Mouse (Mus musculus) embryonic facial prominence, embryonic 11.5 days (tissue): ENCODE data around the gene Cyfip2. TPM values are rescaled to one million over a fixed set of nuclear protein-coding genes. Genes with fewer than 3 reads are reported as not detected.

Experiments used
- ATAC-seq: fragments of 200-750 bp; cut with Nextera tagmentation; replicated peaks from 2 replicates; pipeline ENCODE4 v1.8.0; 2017; ENCODE audit warnings: low read depth; ENCODE audit not compliant: insufficient number of reproducible peaks, low FRiP score, low TSS enrichment
- DNase-seq: peaks from one replicate; pipeline ENCODE4 v3.0.0-alpha.2; 2015; ENCODE audit warnings: low spot score
- H3K27ac ChIP-seq: fragments of 300-500 bp; sonication (generic); replicated peaks from 2 replicates; pipeline ENCODE4 v1.5.1; 2014; ENCODE audit warnings: mild to moderate bottlenecking, low read depth, low read length, control low read depth
- H3K27me3 ChIP-seq: fragments of 300-500 bp; sonication (generic); 2 replicates; pipeline ENCODE4 v1.6.1; 2014; ENCODE audit warnings: mild to moderate bottlenecking, low read length, moderate library complexity, mixed read lengths; ENCODE audit not compliant: control insufficient read depth, insufficient read depth
- H3K36me3 ChIP-seq: fragments of 300-500 bp; sonication (generic); replicated peaks from 2 replicates; pipeline ENCODE4 v1.6.1; 2014; ENCODE audit warnings: low read depth, mild to moderate bottlenecking, low read length, moderate library complexity, mixed read lengths; ENCODE audit not compliant: control insufficient read depth, insufficient read depth
- H3K4me1 ChIP-seq: fragments of 300-500 bp; sonication (generic); 2 replicates; pipeline ENCODE4 v1.6.1; 2014; ENCODE audit warnings: low read length, mixed read lengths; ENCODE audit not compliant: control insufficient read depth, insufficient read depth
- H3K4me2 ChIP-seq: fragments of 300-500 bp; sonication (generic); 2 replicates; pipeline ENCODE4 v1.6.1; 2014; ENCODE audit warnings: low read depth, mild to moderate bottlenecking, control low read depth, low read length, moderate library complexity
- H3K4me3 ChIP-seq: fragments of 300-500 bp; sonication (generic); 2 replicates; pipeline ENCODE4 v1.5.1; 2014; ENCODE audit warnings: low read depth, low read length, control low read depth
- H3K9ac ChIP-seq: fragments of 300-500 bp; sonication (generic); replicated peaks from 2 replicates; pipeline ENCODE4 v1.6.1; 2014; ENCODE audit warnings: mild to moderate bottlenecking, control low read depth, low read length
- H3K9me3 ChIP-seq: fragments of 300-500 bp; sonication (generic); replicated peaks from 2 replicates; pipeline ENCODE4 v1.6.1; 2016; ENCODE audit warnings: mild to moderate bottlenecking, low read length, inconsistent platforms, mixed read lengths; ENCODE audit not compliant: control insufficient read depth
- WGBS: fragments of 180-500 bp; shearing (Covaris S2); extraction: QIAGEN DNeasy Blood & Tissue Kit; methylation state at CpG from one replicate; pipeline ENCODE4 v1.1.7; 2014; 5-methylcytosine and 5-hydroxymethylcytosine counted together
- polyA plus RNA-seq: library from polyadenylated mRNA; unstranded; fragments of >200 nt; fragmentation: Nextera tagmentation; extraction: Ambion mirVana; gene quantifications from 2 replicates; pipeline ENCODE4 v1.2.1, GENCODE M21; 2014

Cyfip2 gene
- polyA plus RNA-seq, 1 experiment from 2014 or later: 16.8 TPM

- Histone ChIP-seq H3K4me2 (no peak overlapping the region), H3K27me3 (no peaks in the 10 kb centered on the region), H3K4me1 (no peaks in the 10 kb centered on the region), H3K4me3 (no peak overlapping the region), H3K9ac (no peak overlapping the region), H3K36me3 (no peaks in the 10 kb centered on the region), H3K9me3 (no peaks in the 10 kb centered on the region), H3K27ac (no peak overlapping the region)
- DNase-seq: no peak
- ATAC-seq: no peak
- WGBS: 84% methylated on average over 9 of the region's 9 CpGs
Observed at GRCm38 (mm10) chr11:46305881-46306520, 6.7 kb downstream of the Cyfip2 start.

- no peak for ATAC-seq
- no peaks in the 10 kb centered on the region for H3K4me1 ChIP-seq
- 87% methylated on average over 9 of the region's 9 CpGs for whole genome bisulfite sequencing
Observed at GRCm38 (mm10) chr11:46304864-46305710, 7.6 kb downstream of the Cyfip2 start.

GRCm38 (mm10) chr11:46304093-46304492 lies 8.6 kb downstream of the Cyfip2 start:
- Histone ChIP-seq H3K9me3 (no peaks in the 10 kb centered on the region), H3K4me3 (no peak overlapping the region), H3K36me3 (no peaks in the 10 kb centered on the region), H3K4me1 (no peaks in the 10 kb centered on the region), H3K27me3 (no peaks in the 10 kb centered on the region), H3K27ac (no peak overlapping the region), H3K9ac (no peak overlapping the region), H3K4me2 (no peak overlapping the region)
- ATAC-seq (no peak), DNase-seq (no peak)
- WGBS: 74% methylated on average over 10 of the region's 10 CpGs

More at GRCm38 (mm10) chr11:46304864-46305710, 7.6 kb downstream of the Cyfip2 start:
- no peak overlapping the region for H3K4me2 ChIP-seq
- no peaks in the 10 kb centered on the region for H3K27me3 ChIP-seq
- no peak overlapping the region for H3K4me3 ChIP-seq
- no peak overlapping the region for H3K27ac ChIP-seq
- no peak for DNase-seq
- H3K9me3 ChIP-seq: no peaks in the 10 kb centered on the region
- no peaks in the 10 kb centered on the region for H3K36me3 ChIP-seq
- no peak overlapping the region for H3K9ac ChIP-seq

GRCm38 (mm10) chr11:46302471-46302870 lies 10.2 kb downstream of the Cyfip2 start:
- no peak overlapping the region for H3K4me2 ChIP-seq

GRCm38 (mm10) chr11:46301579-46302248 lies 10.9 kb downstream of the Cyfip2 start:
- Histone ChIP-seq H3K9ac (no peak overlapping the region), H3K27me3 (no peaks in the 10 kb centered on the region), H3K36me3 (no peaks in the 10 kb centered on the region), H3K4me1 (no peaks in the 10 kb centered on the region), H3K9me3 (no peaks in the 10 kb centered on the region), H3K27ac (no peak overlapping the region), H3K4me2 (no peak overlapping the region), H3K4me3 (no peak overlapping the region)
- DNase-seq (no peak), ATAC-seq (no peak)
- WGBS: 85% methylated on average over 23 of the region's 23 CpGs

More at GRCm38 (mm10) chr11:46302471-46302870, 10.2 kb downstream of the Cyfip2 start:
- Histone ChIP-seq H3K4me1 (no peaks in the 10 kb centered on the region), H3K4me3 (no peak overlapping the region), H3K27ac (no peak overlapping the region), H3K9me3 (no peaks in the 10 kb centered on the region), H3K9ac (no peak overlapping the region), H3K27me3 (no peaks in the 10 kb centered on the region), H3K36me3 (no peaks in the 10 kb centered on the region)
- WGBS: 87% methylated on average over 9 of the region's 9 CpGs
- ATAC-seq (no peak), DNase-seq (no peak)

GRCm38 (mm10) chr11:46299901-46300300 lies 12.8 kb downstream of the Cyfip2 start:
- Histone ChIP-seq H3K36me3 (no peaks in the 10 kb centered on the region), H3K27me3 (no peaks in the 10 kb centered on the region), H3K9ac (no peak overlapping the region), H3K4me3 (no peak overlapping the region), H3K4me1 (no peaks in the 10 kb centered on the region), H3K27ac (no peak overlapping the region), H3K4me2 (no peak overlapping the region), H3K9me3 (no peaks in the 10 kb centered on the region)
- DNase-seq (no peak), ATAC-seq (no peak)
- 69% methylated on average over 6 of the region's 6 CpGs for WGBS

- Histone ChIP-seq H3K4me3 (no peak overlapping the region), H3K4me1 (no peaks in the 10 kb centered on the region), H3K36me3 (no peaks in the 10 kb centered on the region), H3K27ac (no peak overlapping the region), H3K9ac (no peak overlapping the region), H3K4me2 (no peak overlapping the region), H3K9me3 (no peaks in the 10 kb centered on the region), H3K27me3 (no peaks in the 10 kb centered on the region)
- ATAC-seq (no peak), DNase-seq (no peak)
- WGBS: 75% methylated on average over 13 of the region's 13 CpGs
Observed at GRCm38 (mm10) chr11:46298889-46299785, 13.5 kb downstream of the Cyfip2 start.
